Mouse (Mus musculus) kidney, adult 18-20 months (tissue): ENCODE data around the gene Kitl.
A peak's percentile ranks its signal among the peaks of the same experiment; 100 is the strongest.

Experiments
- DNase-seq: peaks from one replicate; pipeline ENCODE4 v3.0.0; 2021

Kitl gene

DNA sequence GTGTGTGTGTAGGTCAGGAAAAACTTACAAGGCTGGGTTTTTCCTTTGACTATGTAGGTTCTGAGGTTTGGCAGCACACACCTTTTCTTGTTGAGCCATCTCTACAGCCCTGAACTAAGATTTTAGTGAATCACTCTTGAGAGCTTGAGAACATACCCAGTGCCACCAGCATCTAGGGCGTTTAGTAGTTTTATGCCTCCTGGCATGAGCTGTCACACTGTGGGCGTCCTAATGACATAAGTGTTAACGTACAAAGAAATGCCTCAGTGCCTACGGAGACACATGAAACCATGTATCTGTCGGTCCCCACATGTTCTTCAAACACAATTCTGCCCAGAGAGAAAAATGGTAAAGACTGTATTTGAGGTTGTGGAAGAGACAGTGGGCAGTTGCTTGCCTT lies 15.0 kb downstream of the Kitl start:
- DNase-seq: no peak

DNA sequence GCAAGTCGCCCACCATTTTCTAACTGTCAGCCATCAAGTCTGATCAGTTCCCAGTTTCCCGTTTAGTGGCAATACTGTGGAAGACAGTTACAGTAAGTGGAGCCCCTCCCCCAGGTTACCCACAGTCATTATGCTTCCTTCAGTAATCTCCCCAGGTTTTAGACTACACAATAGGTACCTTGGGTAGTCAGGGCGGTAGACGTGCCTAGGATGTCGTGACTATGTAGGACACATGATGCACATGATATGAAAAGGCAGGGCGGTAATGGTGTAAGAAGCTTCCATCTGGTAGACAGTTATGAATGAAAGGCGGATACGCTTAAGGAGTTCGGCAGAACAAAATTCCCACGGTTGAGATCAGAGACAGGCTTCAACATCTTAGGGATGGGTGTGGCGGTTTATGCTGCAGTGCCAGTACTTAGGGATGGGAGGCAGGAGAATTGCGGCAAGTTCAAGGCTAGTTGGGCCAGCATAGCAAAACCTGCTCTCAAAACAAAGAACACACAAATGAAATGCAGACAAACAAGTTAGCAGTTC lies 15.6 kb downstream of the Kitl start:
- no peak for DNase-seq

DNA sequence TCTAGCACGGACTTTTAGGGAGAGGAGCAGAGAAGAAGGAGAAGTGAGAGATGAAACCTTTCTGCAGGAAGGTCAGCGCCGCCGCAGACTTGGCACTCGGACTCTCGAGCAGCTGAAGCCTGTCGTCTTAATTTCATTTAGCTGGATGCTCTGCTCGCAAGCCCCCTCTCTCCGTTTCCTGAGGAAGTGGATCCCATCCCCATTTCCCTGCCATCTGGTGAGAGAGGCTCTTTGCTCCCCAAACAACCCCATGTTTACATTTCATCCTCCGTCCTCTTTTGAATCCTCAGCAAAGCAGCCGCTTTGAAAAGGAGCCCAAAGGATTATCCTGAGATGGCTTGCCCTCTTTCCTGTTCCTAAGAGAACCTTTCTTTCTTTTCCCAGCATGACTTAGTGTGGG lies 16.2 kb downstream of the Kitl start:
- no peak for DNase-seq

GRCm38 (mm10) chr10:100032566-100032965 lies 17.1 kb downstream of the Kitl start:
- DNase-seq: no peak

GRCm38 (mm10) chr10:100036021-100036420 lies 20.6 kb downstream of the Kitl start:
- DNase-seq: no peak

DNA sequence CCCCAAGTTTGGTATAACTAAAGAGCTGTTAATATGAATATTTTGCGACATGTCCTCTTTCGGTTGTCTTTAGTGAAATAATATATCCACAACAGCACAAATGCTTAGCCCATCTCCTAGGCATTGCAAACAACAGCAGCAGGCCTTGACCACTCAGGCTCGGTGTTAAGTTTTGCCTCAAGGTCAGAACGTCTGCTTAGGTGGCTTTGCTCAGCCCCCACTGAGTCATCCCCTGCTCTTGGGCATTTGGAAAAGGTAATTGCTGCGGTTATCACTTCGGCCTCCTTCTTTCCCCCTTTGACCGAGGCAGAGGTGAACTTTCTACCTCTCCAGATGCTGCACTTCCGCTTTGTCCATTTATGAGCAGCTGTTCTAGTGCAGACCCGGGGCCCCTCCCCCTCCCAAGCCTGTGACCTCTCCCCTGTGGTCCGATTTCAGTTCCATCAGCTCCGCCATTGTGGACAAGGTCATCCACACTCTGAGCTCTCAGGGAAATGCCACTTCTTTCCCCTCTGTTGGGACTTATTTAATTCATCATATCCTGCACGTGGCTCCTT lies 23.0 kb downstream of the Kitl start:
- no peak for DNase-seq

DNA sequence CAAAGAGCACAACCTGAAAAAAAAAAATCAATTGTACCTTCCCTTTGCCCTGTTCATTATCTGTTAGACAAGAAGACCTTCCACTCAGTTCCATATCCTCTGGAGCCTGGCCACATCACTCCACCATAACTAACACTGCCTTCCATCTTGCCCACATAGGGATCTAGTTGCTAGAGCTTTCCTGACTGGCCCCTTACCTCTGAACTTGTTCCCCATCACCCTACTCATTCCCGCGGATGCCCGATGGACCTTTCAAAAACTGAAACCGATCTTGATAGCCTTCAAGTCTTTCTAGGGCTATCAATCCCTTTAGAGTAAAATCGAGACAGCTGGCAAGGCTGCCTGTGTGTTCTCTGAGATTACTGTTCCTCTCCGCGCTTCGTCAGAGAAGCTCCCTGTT lies 23.6 kb downstream of the Kitl start:
- no peak for DNase-seq

- DNase-seq: no peak
Observed at GRCm38 (mm10) chr10:100043748-100044147, 28.3 kb downstream of the Kitl start.

- no peak for DNase-seq
Observed at GRCm38 (mm10) chr10:100044153-100044552, 28.7 kb downstream of the Kitl start.

DNA sequence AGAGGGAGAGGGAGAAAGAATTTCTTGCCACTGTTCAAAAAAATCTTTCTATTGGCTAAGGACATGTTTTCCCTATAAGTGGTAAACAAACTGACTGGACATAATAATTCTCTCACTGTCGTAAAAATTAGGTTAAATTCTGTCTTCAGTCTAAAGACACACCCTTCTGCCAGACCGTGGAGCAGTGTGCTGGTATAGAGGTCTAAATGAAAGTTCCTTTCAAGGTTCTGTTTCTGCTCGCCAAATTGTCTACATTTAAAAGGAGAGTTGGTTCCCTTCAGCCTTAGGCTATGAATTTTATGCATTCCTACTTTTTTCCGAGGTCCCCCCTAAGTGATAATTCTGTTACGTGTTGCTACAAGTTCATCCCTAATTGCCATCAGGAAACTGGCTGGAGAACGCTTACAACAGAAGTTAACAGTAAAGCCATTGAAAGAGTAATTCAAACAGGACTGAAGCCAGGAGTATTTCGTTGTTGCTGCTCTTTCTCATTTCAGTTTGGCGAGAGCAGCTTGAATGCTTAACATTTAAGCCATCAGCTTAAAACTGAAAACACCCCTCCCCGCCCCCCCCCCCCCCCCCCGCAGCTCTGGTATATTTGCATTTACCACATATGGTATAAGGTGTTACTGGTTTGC lies 35.8 kb downstream of the Kitl start:
- DNase-seq: no peak

DNA sequence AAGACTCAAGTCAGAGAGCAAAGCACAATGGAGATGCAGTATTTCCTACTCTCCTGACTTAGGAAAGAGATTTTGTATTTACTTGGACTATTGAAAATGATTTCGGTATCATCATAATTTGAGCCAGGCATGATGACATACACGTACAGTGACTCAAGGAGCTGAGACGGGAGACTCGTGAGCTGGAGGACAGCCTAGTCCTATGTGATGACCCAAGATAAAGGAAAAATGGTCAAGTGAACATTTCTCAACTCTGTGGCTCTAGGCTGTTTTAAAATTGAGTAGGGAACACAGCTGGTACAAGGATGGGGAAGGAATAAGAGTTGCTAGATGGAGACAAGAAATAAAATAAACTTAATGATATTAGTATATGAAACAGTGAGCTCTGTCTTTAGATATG lies 37.0 kb downstream of the Kitl start:
- no peak for DNase-seq

GRCm38 (mm10) chr10:100052911-100053310 lies 37.5 kb downstream of the Kitl start:
- DNase-seq: no peak

DNA sequence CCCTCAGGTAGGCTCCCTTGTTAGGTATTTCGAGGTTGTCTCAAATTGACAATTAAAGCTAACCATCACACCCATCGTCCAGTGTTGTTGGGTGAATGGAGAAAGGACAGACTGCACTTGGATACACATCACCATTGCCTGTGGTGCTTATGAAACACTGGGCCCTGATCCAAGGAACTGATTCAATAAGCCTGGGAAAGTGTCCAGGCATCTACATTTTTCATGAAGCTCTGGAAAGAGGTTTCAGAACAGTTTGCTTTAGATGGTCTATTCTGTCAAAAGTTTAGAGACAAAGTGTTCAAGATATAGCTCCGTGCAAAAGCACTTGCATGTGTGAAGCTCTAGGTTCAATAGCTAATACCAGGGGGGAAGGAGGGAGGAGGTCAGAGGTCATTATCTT lies 38.6 kb downstream of the Kitl start:
- DNase-seq: no peak

DNA sequence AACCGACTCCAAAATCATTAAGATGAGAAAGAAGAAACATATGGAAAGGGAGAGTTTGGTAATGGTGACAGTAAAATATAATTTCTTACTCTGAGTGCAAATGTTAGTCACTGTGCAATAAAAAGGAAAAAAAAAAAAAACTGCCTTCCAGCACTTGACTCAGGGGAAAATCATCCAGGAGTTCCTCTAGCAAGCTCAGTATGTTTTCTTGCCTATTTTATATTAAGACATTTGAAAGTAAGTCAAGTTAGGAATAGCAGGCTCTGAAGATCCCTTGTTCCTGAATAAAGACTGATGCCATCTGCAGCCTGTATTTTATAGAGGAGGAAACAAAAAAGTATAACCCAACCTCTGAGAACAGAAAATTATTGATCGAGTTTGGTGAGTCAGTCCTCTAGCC lies 39.7 kb downstream of the Kitl start:
- DNase-seq: no peak

DNA sequence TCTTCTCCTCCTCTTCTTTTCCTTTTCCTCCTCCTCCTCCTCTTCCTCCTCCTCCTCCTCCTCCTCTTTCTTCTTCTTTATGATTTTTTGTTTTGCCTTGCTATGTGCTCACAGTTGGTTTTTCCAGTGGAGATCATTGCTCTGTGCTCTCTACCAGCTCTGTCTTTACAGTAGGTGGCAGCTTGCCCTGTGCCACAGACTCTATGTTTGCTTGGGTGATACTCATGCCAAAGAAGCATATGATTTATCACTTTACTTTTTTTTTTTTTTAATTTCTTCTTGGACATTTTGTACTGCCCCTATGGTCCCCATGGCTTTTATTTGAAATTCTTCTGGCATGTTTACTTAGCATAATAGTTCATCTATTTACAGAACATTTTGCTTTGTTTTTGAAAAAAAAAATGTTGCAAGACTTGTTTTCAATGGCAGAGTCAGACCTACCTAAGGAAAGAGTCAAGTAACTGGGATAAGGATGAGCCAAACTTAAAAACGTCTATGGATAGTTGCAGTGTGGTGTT lies 41.7 kb downstream of the Kitl start:
- DNase-seq: no peak

DNA sequence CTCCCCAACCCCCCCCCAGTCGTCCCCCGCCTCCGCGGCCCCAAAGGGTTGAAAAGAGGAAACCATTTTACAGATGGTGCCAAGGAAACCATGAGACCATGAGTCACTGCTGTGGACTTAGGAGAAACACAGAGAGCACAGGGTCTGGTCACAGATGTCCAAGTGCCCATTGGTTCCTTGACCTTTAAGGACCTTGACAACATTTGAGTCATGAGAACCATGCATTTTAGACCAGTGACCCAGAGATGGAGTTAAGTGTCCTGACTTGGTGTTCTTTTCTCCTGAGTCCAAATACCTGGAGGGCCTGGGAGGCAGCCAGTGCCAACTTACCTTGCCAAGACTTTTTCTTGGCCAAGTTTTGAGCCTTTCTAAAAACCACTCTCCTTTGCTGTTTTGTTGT lies 43.9 kb downstream of the Kitl start:
- DNase-seq: peak; percentile 52

- no peak for DNase-seq
Observed at GRCm38 (mm10) chr10:100065529-100066301, 50.3 kb downstream of the Kitl start.

GRCm38 (mm10) chr10:100066374-100066773 lies 50.9 kb downstream of the Kitl start:
- DNase-seq: no peak

DNA sequence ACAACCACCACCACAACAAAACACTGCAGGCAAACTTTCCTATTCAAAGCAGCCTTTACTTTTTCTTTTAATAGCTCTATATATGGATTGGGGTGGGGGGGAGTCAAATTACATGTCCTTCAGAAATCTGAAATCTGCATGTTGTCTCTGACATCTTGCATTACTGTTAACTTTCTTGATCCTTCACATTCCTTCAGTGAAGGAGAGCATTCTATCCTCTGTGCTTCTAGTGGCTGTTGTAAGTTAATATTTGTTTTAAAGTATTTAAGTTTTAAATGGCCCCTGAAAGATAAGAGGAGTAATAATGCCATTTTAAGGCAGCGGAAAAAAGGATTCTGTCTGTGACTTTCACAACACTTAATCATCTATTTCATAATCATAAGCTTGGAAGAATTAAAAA lies 57.2 kb downstream of the Kitl start:
- no peak for DNase-seq

- no peak for DNase-seq
Observed at GRCm38 (mm10) chr10:100073092-100073491, 57.7 kb downstream of the Kitl start.

DNA sequence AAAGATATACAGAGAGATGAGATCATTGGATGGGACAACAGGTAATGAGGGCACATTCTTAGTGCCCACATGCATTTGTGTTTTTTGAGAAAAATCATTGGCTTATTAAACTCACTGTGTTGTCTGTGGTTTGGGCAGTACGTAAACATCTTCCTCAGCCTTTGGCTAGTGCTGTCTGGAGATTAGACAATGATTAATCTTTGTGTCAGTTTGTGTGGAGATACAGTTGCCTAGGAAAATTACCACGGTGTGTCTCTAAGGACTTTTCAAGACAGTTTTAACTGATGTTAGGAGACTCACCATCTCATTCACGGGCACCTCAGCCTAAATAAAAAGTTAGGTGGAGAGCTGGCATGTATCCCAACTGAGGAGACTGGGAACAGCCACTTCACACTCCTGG lies 85.7 kb downstream of the Kitl start:
- no peak for DNase-seq

- no peak for DNase-seq
Observed at GRCm38 (mm10) chr10:100111209-100111608, 95.8 kb downstream of the Kitl start.

- no peak for DNase-seq
Observed at GRCm38 (mm10) chr10:100115570-100115969, 100.1 kb downstream of the Kitl start.

DNA sequence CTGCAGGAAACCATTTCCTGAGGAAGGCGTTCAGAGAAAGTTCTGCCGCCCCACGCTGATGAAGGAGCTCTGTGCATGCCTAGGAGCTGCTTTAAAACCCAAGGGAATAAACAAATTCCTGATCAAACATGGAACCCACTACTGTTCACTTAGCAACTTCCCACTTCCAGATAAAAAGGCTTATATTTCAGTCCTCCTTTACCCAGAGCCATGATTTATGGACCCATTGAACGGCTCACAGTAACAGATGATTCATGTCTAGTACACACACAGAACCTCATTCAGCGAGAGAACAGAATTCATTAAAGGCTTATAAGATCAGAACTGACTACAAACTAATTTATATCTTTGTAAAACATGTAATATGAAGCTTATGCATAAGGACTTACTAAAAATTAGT lies 109.0 kb downstream of the Kitl start:
- DNase-seq: no peak
